8 mouse cellular contexts compared by ENCODE assay signal in the genomic region with DNA sequence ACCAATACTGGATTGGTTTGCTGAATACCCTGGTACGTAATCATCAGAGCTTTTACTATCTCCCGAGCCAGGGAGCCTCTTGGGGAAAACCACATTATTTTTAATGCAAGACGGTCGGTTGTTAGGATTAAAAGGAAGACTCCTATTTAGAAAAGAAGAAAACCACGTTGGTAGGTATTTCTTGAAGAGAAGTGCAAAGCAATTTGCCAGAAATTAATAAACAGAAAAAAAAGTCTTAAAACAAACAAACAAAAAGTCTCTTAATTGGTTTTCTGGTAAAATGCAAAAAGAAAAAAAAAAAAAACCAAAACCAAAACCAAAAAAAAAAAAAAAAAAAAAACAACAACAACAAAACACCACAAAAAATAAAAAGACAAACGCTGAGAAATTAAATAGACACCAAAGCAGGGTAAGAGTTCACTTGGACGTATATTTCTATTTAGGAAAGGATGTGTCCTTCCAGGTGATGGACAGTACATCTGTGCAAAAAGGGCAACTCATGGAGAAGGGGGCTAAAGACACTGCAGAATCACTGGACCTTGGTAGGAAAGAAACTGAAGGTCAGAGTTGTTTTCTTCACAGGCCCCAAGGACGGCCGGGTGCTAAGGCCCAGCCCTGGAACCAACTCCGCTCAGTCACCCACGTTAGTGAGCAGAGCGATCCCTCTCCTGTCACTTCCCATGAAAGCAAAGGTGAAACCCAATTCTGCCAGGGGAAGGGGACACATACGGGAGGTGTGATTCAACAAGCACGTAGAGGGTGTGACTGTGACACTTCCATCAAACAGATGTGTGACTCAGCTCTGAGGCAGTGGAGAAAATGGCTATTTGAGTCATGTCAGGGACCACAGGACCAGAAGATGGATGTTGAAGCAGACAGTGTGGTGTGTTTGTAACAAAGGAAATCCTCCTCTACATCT. TPM values are rescaled to one million over a fixed set of nuclear protein-coding genes. Genes with fewer than 3 reads are reported as not detected.
DNase-seq lines count a peak whose midpoint lies in the region; ATAC-seq and TF ChIP-seq lines count a peak whose summit lies in the region.

No protein-coding gene starts in this region.

- peaks cover 100% of the 10 kb centered on the region for H3K79me2 ChIP-seq in macrophage (ENCODE audit: inconsistent target)

- peaks cover 28% of the 10 kb centered on the region for H3K4me1 ChIP-seq in kidney, embryonic 14.5 days (ENCODE audit: control insufficient read depth, insufficient read depth, low read length)
- H3K4me1 ChIP-seq in E14TG2a.4 (replicated peaks; ENCODE audit: low read depth, low read length): peaks cover 97% of the 10 kb centered on the region
- peaks cover 10% of the 10 kb centered on the region for H3K4me1 ChIP-seq in embryonic facial prominence, embryonic 10.5 days

- TF ChIP-seq CTCF in E14TG2a.4 (conservative IDR thresholded peaks at IDR 0.05; ENCODE audit: low read length): no peak

- no peak for DNase-seq in kidney, adult 11 months
- DNase-seq in embryonic facial prominence, embryonic 10.5 days (ENCODE audit: low spot score): no peak
- DNase-seq in cerebellum, postnatal 25 days: no peak
- no peak for DNase-seq in left cerebral cortex, adult 9 months (ENCODE audit: low spot score in 2 of 2)

- no peaks in the 10 kb centered on the region for H3K9me3 ChIP-seq in kidney, embryonic 14.5 days (ENCODE audit: control insufficient read depth, low read length)
- H3K9me3 ChIP-seq in E14TG2a.4 (ENCODE audit: low read length): no peaks in the 10 kb centered on the region
- H3K9me3 ChIP-seq in embryonic facial prominence, embryonic 10.5 days: no peaks in the 10 kb centered on the region

- ATAC-seq in kidney, embryonic 14.5 days (ENCODE audit: low FRiP score, low TSS enrichment): no peak
- ATAC-seq in megakaryocyte-erythroid progenitor cell, adult 5-6 weeks (replicated peaks; ENCODE audit: low FRiP score, low TSS enrichment, poor library complexity, severe bottlenecking): no peak

- H3K4me2 ChIP-seq in kidney, embryonic 14.5 days (replicated peaks; ENCODE audit: low read depth, low read length): no peak overlapping the region

- H3K36me3 ChIP-seq in kidney, embryonic 14.5 days (ENCODE audit: control insufficient read depth, insufficient read depth, low read length): peaks cover 2% of the 10 kb centered on the region; the same call in 1 of the 2 replicates
- H3K36me3 ChIP-seq in E14TG2a.4 (ENCODE audit: insufficient read depth, low read length) (peaks cover 30% of the 10 kb centered on the region), macrophage (ENCODE audit: inconsistent target) (peaks cover 8% of the 10 kb centered on the region; the same call in 1 of the 2 replicates)
- H3K36me3 ChIP-seq in embryonic facial prominence, embryonic 10.5 days (replicated peaks): no peaks in the 10 kb centered on the region

- no peak overlapping the region for H3K27ac ChIP-seq in kidney, embryonic 14.5 days (ENCODE audit: low read depth, low read length)
- 0 out of 2 replicates have a peak overlapping the region, but pooled peaks have one; percentile 3 for H3K27ac ChIP-seq in embryonic facial prominence, embryonic 10.5 days (replicated peaks)
- peak overlapping the region; percentile 38; the same call in 1 of the 2 replicates for H3K27ac ChIP-seq in macrophage

- H3K9ac ChIP-seq in kidney, embryonic 14.5 days (ENCODE audit: low read depth, low read length): peak overlapping the region; percentile 18

- H3K4me3 ChIP-seq in kidney, embryonic 14.5 days (ENCODE audit: low read length): no peak overlapping the region
- H3K4me3 ChIP-seq in E14TG2a.4 (replicated peaks; ENCODE audit: low read length) (peak overlapping the region; percentile 41), macrophage (ENCODE audit: inconsistent target) (no peak overlapping the region; the same call in 1 of the 2 replicates)
- H3K4me3 ChIP-seq in embryonic facial prominence, embryonic 10.5 days: no peak overlapping the region

- 61% methylated on average over 14 of the region's 14 CpGs for WGBS in kidney, embryonic 14.5 days
- 82% methylated on average over 14 of the region's 14 CpGs for WGBS in embryonic facial prominence, embryonic 10.5 days
- WGBS in macrophage (ENCODE audit: missing documents): 77% methylated on average over 14 of the region's 14 CpGs

- no peaks in the 10 kb centered on the region for H3K27me3 ChIP-seq in kidney, embryonic 14.5 days (ENCODE audit: control insufficient read depth, insufficient read depth, low read length)
- no peaks in the 10 kb centered on the region for H3K27me3 ChIP-seq in E14TG2a.4 (ENCODE audit: insufficient read depth, low read length)
- no peaks in the 10 kb centered on the region for H3K27me3 ChIP-seq in embryonic facial prominence, embryonic 10.5 days (replicated peaks; ENCODE audit: low read depth, poor library complexity, severe bottlenecking)

RNA-seq across cellular contexts. Expression of gene Zbtb38, which starts 38.9 kb away (rescaled TPM):
- 15.6 and 20.5 TPM in 2 replicates for polyA plus RNA-seq in kidney, embryonic 14.5 days (2014; fragmentation: Nextera tagmentation; extraction: Ambion mirVana)
- polyA plus RNA-seq in embryonic facial prominence, embryonic 10.5 days (2016; fragmentation: Nextera tagmentation; extraction: Ambion mirVana): 8.4 and 8.6 TPM in 2 replicates
- total RNA-seq in macrophage (2018; cell fraction: chromatin; rRNA removed): 10 to 100 TPM in 25 of 26 experiments, 1 to 10 TPM in 1; 9.3 to 58.6 (median 22.7) TPM
- 10 to 100 TPM; 12.6 to 50.5 (median 23.2) TPM for total RNA-seq in macrophage (2018; cell fraction: cytosol; rRNA removed)
- 10 to 100 TPM; 14.7 to 57.0 (median 26.5) TPM for total RNA-seq in macrophage (2018; cell fraction: nucleus; rRNA removed)
- 11.3 to 18.9 TPM (median 18.6 TPM) in 3 replicates for polyA plus RNA-seq in macrophage (2018)
- total RNA-seq in megakaryocyte-erythroid progenitor cell, adult 5-6 weeks (2014; fragmentation: Nextera tagmentation): 17.4 and 28.9 TPM in 2 replicates
- 21.1 and 38.7 TPM in 2 replicates for total RNA-seq in megakaryocyte-erythroid progenitor cell, adult 5-6 weeks (2017)
